Mouse (Mus musculus): Measurements from ENCODE around the gene Gm29735.
"Not testable (repeated sequence)": the region's sequence is repeated elsewhere in the genome, so short reads cannot be mapped to it uniquely, and the experiment has no call there.

The Gm29735 gene

DNA sequence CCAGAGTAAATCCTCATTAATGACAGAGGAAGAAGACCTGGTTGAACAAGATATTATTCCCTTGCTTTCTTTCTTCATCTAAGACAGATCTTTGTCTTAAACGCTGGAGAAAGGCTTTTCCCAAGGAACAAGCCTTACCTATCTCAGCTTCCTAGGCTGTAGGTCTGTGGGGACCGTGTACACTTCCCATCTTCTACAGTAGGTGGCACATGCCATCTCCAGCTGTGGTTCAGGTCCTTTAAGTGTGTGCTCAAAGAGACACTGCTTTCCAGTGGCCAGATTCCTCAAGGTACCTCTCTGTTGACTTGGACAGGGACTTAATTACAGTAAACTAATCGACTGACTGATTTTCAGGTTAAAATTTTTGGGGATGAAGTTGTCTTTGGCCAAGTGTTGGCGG is 28.1 kb downstream of the Gm29735 start:
- no peak for DNase-seq (ENCODE audit: inconsistent age in 2 of 2, low spot score in 1 of 2)

DNA sequence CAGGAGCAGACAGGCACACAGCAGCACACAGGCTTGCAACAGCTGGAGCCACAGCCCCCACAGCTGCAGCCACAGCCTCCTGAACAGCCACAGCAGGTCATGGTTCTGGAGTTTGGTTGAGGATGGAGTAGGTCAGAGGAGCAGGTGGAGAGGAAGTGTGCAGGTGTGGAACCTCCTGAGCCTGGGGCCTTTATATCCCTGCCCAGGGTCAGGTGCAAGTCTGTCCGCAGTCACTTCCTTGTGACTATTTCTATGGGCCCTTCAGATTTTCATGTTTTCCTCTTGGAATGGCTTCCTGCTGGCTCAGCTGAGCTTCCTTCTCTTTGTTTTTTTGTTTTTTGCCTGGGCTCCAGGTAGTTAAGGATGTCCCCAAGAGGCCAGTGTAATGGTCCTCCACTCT is 36.3 kb downstream of the Gm29735 start, which contains the start of gene Gm45618:
Gm45618 (minus strand) TSS at position 101 of the 400 bp plus-strand sequence.
- DNase-seq (ENCODE audit: inconsistent age in 2 of 2, low spot score in 1 of 2) = not testable (repeated sequence)

DNA sequence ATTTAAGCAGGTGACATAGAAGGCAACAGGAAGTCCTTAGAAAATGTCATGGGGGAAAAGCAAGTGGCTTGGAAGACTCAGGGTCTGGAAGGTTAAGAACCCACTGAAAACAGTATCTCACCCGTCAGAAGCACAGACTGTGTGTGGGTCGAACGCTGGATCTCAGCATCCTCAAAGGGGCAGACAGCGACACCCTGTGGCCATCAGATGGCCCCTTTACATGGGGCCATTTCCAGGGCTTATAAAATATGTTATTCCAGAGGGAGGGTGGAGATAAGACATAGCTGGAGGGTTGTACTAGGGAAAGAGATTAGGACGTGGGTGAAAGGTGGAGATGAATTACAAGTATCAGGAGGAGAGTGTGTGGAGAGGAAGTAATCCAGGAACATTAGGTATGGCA is 37.3 kb downstream of the Gm29735 start:
- peak; percentile 15 to 59 for DNase-seq (ENCODE audit: inconsistent age in 2 of 2, low spot score in 1 of 2)
